8 mouse cellular contexts compared by ENCODE assay signal in the genomic region with DNA sequence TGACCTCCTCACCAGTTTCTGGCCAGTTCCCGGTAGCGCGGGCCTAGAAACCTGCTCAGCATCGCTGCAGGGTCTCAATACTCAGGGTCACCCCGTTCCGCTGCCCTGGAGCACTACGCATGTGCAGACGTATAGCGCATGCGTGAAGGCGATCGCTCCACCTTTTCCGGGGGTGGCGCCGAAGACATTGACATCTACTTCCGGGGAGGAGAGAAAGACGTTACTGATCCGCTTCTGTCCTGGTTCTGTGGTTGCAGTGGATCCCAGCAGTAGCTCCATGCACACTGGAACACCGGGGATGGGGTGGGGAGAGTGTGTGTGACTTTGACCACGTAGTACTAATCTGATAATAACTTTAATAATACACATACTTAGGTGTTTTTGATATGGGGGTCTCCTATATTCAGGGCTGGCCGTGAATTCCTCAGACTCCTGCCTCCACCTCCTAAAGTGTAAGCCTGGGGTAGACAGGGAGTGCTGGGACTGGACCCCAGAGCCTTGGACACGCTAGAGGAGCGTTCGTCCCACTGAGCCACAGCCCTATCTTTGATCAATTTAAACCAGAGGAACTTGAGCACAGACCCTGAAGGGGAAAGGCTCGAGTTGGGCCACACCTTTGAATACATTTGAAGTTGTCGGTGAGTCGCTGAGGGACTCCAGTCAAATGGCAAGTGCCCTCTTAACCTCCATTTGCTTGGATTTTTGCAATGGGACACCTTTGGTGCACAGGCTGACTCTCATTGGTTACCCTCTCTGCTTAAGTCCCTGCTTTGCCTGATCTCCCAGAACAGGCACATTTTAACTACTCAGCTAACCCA. TPM values are rescaled to one million over a fixed set of nuclear protein-coding genes. Genes with fewer than 3 reads are reported as not detected.
A peak's percentile ranks its signal among the peaks of the same experiment; 100 is the strongest.
DNase-seq lines count a peak whose midpoint lies in the region; ATAC-seq lines count a peak whose summit lies in the region.

Gene Uqcr11, minus strand, starts transcription at position 147 of the 818 bp plus-strand sequence.

- peaks cover 83% of the 10 kb centered on the region for H3K4me1 ChIP-seq in megakaryocyte, embryonic 14.5 days

- no peaks in the 10 kb centered on the region for H3K27me3 ChIP-seq in megakaryocyte, embryonic 14.5 days (replicated peaks)

- H3K4me3 ChIP-seq in megakaryocyte, embryonic 14.5 days (replicated peaks): peak within 1 kb of the TSS; percentile 96

- peak; percentile 96 for DNase-seq in ZHBTc4 (ENCODE audit: low read depth, low spot score)
- DNase-seq in gastrocnemius, adult 8-10 months (ENCODE audit: low spot score in 2 of 2): peak; percentile 82 to 90
- DNase-seq in hindlimb bud, embryonic 11.5 days (ENCODE audit: extremely low spot score, low read depth, low spot score): peak; percentile 73
- DNase-seq in left cerebral cortex, adult 8-10 months (ENCODE audit: low spot score in 2 of 2): peak; percentile 78 to 90
- DNase-seq in right cerebral cortex, postnatal 10 days (ENCODE audit: low spot score in 2 of 2): peak; percentile 96
- DNase-seq in urinary bladder, postnatal 25 days (ENCODE audit: low spot score): peak; percentile 88

- 0 out of 2 replicates have a peak, but pooled peaks cover 5% of the 10 kb centered on the region for H3K9me3 ChIP-seq in megakaryocyte, embryonic 14.5 days

- peaks cover 70% of the 10 kb centered on the region for H3K36me3 ChIP-seq in megakaryocyte, embryonic 14.5 days (replicated peaks; ENCODE audit: low read length)

- ATAC-seq in common myeloid progenitor, adult 5-6 weeks (replicated peaks; ENCODE audit: low read depth, poor library complexity, severe bottlenecking): peak; percentile 89

RNA-seq across cellular contexts. Expression of gene Uqcr11, which starts in this region (rescaled TPM):
- total RNA-seq in common myeloid progenitor, adult 5-6 weeks (2017): 141 and 186 TPM in 2 replicates
- 100 to 1,000 TPM; 691 to 868 (median 797) TPM for total RNA-seq in gastrocnemius, adult 8-10 months (2022)
- 100 to 1,000 TPM; 332 to 408 (median 366) TPM for total RNA-seq in left cerebral cortex, adult 8-10 months (2022)
- 441 and 1,591 TPM in 2 replicates for polyA plus RNA-seq in megakaryocyte, embryonic 14.5 days (2012; ENCODE audit: insufficient read depth, low replicate concordance)

Comparison
In these comparisons a context has a peak if more than half of its experiments do, and no peak if none do; other contexts are left out.
1. Peak in every context shown above with its lines: DNase-seq, ATAC-seq and H3K4me3 ChIP-seq.